Mouse (Mus musculus) cerebellum, adult 18-20 months (tissue): ENCODE results near the gene Zc2hc1c.
A peak's percentile ranks its signal among the peaks of the same experiment; 100 is the strongest.
"Not testable (repeated sequence)": the region's sequence is repeated elsewhere in the genome, so short reads cannot be mapped to it uniquely, and the experiment has no call there.

Experiments used
- DNase-seq, 2 experiments: peaks; one replicate each; pipeline ENCODE4 v3.0.0; 2021

Gene Zc2hc1c

GRCm38 (mm10) chr12:85288486-85289156, at the start of gene Zc2hc1c:
Gene Zc2hc1c (plus strand): TSS chr12:85288591.
- peak; percentile 32 to 39 for DNase-seq

DNA sequence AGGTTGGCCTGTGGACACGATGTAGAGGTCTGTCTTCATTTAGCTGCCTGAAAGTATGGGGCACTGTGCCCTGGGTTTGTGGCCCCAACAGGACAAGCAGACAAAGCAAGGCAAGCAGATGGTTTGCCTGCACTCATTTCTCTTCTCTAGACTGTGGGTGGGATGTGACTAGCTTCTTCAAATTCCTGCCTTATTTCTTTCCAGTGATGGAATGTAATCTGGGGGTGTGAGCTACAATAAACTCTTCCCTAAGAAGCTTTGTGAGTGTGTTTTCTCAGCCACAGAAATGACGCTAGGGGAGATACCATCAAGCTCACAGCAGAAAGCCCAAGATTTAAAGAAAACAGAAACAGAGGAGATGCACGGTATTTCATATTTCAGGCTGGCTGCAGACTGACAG, 36.3 kb upstream of the Zc2hc1c start:
- DNase-seq: no peak

DNA sequence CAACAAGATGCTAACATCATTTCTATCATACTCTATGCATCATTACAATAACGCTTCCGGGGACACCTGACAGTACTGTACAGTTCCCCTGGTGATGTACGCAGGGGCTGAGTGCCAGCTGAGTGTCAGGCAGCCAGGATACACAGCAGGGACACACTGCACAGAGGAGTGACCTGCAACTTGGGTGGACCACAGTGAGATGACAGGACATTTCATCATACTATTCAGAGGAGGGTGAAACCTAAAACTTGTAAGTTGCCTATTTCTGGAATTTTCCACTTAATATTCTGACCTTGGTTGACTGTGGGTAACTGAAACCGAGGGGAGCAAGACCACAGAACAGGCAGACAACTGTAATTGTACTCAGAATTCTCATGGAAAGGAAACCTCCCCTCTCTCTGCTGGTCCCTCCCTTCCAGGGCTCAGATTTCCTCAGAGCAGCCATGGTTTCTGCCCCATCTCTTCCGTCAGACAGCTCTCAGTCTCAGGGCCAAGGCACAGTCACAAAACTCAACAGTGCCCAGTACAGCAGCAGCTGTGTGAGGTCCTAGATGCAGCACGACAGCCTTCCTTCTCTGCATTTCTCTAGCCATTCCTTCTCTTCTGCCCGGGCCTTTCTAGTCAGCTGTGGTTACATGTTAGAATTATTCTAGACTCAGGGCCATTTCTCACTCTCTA, 32.2 kb upstream of the Zc2hc1c start:
- no peak for DNase-seq

GRCm38 (mm10) chr12:85257008-85257639, 31.3 kb upstream of the Zc2hc1c start:
- no peak for DNase-seq

GRCm38 (mm10) chr12:85262489-85262888, 25.9 kb upstream of the Zc2hc1c start:
- DNase-seq: no peak

GRCm38 (mm10) chr12:85263190-85263589, 25.2 kb upstream of the Zc2hc1c start:
- DNase-seq: no peak

GRCm38 (mm10) chr12:85264531-85264930, 23.9 kb upstream of the Zc2hc1c start:
- DNase-seq: peak in 1 of 2 experiments; percentile 37

GRCm38 (mm10) chr12:85264940-85265339, 23.5 kb upstream of the Zc2hc1c start:
- DNase-seq: no peak

- no peak for DNase-seq
Observed at GRCm38 (mm10) chr12:85266248-85266647, 22.1 kb upstream of the Zc2hc1c start.

GRCm38 (mm10) chr12:85269821-85270220, 18.6 kb upstream of the Zc2hc1c start:
- no peak for DNase-seq

- peak; percentile 93 to 95 for DNase-seq
Observed at GRCm38 (mm10) chr12:85270319-85270718, 18.1 kb upstream of the Zc2hc1c start, which contains the start of gene Mlh3. Gene Mlh3 (minus strand): TSS chr12:85270599.

- DNase-seq: no peak
Observed at GRCm38 (mm10) chr12:85271132-85271842, 17.1 kb upstream of the Zc2hc1c start.

DNA sequence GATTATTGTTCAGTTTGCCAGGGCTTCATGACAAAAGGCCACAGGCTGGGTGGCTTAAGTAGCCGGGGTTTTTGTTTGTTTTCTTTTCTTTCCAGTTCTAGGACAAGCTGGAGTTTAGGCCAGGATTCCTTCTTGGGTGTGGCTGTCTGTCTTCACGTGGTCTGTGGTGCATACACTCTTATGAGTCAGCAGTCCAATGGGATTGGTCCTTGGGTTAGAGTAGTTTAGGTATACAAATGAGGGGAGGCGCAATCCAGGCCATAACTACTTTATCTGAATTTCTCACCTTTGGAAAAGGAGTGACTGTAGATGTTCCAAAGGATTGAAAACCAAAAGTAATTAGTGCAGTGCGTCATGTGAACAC, 16.6 kb upstream of the Zc2hc1c start:
- DNase-seq: no peak

GRCm38 (mm10) chr12:85273508-85273907, 14.9 kb upstream of the Zc2hc1c start:
- DNase-seq: no peak

GRCm38 (mm10) chr12:85276273-85276672, 12.1 kb upstream of the Zc2hc1c start:
- DNase-seq: no peak

DNA sequence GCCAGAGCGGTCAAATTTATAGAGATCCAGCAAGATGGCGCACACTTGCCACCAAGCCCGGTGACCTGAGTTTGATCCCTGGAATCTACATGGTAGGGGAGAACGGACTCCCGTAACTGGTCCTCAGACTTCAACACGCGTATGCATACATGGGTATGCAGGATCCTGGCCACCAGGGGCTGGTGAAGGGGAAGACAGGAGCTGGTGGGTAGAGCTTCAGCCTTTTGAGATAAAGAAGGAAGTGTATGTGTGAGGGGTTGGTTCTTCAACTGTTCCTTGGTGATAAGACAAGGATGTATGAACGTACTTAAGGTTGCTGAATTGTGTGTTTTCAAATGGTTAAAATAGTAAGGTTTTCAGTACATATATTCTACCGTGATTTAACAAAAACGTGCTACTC, 9.5 kb upstream of the Zc2hc1c start:
- no peak for DNase-seq

GRCm38 (mm10) chr12:85279396-85280080, 8.9 kb upstream of the Zc2hc1c start:
- peak; percentile 58 to 64 for DNase-seq

DNA sequence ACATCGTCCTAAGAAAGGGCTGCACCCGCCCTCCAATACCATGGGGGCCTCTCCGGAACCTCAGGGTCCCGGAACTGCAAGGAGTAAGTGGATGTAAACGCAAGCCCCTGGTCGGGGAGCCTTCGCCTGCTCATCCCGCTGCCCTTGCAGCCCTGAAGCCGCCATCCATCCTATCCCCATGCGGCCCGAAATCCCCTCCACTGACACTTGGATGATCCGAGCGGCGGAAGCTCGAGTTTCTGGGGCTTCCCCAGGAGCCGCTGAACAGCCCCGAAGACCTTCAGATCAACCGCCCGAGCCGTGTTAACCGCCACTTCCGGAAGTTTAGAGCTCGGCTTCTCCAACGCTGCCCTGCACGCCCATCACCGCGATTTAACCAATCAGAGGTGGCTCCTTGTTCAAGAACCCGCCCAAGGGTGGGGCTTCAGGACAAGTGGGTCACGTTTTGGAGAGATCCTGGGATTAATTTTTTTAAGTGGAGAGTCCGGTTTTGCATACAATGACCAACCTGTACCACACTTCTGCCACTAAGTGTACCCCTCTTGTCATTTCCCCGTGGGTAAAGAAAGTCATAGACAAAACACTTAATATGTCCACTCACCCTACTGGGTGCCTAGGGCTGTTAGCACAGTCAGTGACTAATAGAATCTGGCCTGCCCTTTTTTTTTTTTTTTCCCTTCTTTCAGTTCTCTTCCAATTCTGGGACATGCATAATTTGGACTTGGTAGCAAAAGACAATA, 8.1 kb upstream of the Zc2hc1c start:
- peak; percentile 98 to 99 for DNase-seq

DNA sequence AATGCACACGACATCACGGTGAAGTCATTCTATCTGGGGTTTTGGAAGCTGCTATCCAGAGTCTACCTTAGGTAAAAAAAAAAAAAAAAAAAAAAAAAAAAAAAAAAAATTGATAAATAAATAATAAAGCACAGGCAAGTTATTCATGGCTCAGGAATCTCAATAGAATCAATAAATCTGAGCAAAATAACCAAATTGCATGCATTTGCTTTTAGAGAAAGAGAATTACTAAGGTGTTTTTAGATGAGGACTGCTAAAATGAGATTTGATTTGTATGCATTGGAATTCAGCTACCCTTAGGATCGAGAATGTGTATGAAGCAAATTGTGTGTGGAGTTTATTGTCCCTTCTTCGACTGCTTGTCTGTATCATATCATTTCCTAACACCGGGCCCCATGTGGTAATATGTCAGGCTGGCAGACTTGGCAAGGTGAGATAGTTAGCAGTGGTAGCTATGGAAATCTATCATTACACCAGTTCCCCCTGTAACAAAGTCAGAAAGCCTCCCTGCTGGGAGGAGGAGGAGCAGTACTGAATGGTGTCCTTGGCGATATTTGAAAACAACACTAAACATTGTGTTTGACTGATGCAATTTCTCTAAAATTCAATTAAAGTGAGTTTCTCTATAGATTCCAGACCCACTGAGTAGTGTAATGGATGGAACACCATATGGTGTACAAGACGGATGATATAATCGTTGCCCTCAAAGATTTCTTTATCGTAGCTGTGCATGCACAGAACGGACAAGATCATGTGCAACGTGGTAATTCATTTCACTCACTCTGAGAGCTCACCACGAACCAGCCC, 7.3 kb upstream of the Zc2hc1c start:
- no peak for DNase-seq

GRCm38 (mm10) chr12:85281756-85282155, 6.6 kb upstream of the Zc2hc1c start:
- DNase-seq: not testable (repeated sequence)

DNA sequence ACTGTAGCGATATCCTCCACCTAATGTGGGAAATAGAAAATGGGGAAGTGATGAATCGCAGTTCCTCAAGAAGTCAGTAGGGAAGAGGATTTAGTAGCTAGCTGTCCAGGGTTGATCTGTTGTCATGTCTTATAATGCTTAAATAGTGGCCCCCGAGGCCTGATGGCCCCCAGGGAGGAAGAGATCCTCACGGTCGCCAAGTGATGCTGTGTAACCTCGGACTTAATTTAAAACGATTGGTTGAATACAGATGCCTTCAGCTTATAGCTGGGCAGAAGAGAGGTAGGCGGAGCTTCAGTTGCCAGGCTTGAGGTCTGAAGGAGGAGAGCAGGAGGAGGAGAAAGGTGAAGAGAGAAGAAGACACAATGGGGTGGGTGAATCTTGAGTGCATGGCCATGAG, 4.1 kb upstream of the Zc2hc1c start:
- no peak for DNase-seq
